Mouse (Mus musculus) stomach, embryonic 14.5 days (tissue): ENCODE measurements at regions not wholly inside any gene's neighbourhood (a gene's known extent, or its start where the extent isn't known, plus 50 kb on each side); places are given as distances from the start of the nearest gene placed in this dataset.

Experiments
- ATAC-seq: fragments of 200-750 bp; cut with Nextera tagmentation; 2 replicates; pipeline ENCODE4 v1.8.0; 2017; ENCODE audit warnings: low read depth, moderate TSS enrichment; ENCODE audit not compliant: insufficient number of reproducible peaks, insufficient read depth, low FRiP score
- H3K27ac ChIP-seq: fragments of 300-500 bp; sonication (generic); 2 replicates; pipeline ENCODE4 v1.5.1; 2014; ENCODE audit warnings: mild to moderate bottlenecking, low read length, moderate library complexity, mixed read lengths
- H3K27me3 ChIP-seq: fragments of 300-500 bp; sonication (generic); 2 replicates; pipeline ENCODE4 v1.6.1; 2014; ENCODE audit warnings: low read length, control low read depth, mixed read lengths; ENCODE audit not compliant: control insufficient read depth, insufficient read depth
- H3K36me3 ChIP-seq: fragments of 300-500 bp; sonication (generic); 2 replicates; pipeline ENCODE4 v1.6.1; 2014; ENCODE audit warnings: mild to moderate bottlenecking, control low read depth, low read length, moderate library complexity, mixed read lengths; ENCODE audit not compliant: control insufficient read depth, insufficient read depth
- H3K4me1 ChIP-seq: fragments of 300-500 bp; sonication (generic); 2 replicates; pipeline ENCODE4 v1.6.1; 2014; ENCODE audit warnings: low read length, control low read depth, mixed read lengths; ENCODE audit not compliant: control insufficient read depth, insufficient read depth
- H3K4me2 ChIP-seq: fragments of 300-500 bp; sonication (generic); replicated peaks from 2 replicates; pipeline ENCODE4 v1.6.1; 2014; ENCODE audit warnings: low read depth, low read length, control low read depth
- H3K4me3 ChIP-seq: fragments of 300-500 bp; sonication (generic); 2 replicates; pipeline ENCODE4 v1.5.1; 2014; ENCODE audit warnings: low read depth, low read length, control low read depth
- H3K9ac ChIP-seq: fragments of 300-500 bp; sonication (generic); replicated peaks from 2 replicates; pipeline ENCODE4 v1.6.1; 2014; ENCODE audit warnings: low read depth, mild to moderate bottlenecking, control low read depth, low read length, moderate library complexity, mixed read lengths
- H3K9me3 ChIP-seq: fragments of 300-500 bp; sonication (generic); 2 replicates; pipeline ENCODE4 v1.6.1; 2016; ENCODE audit warnings: low read depth, low read length, control low read depth; ENCODE audit not compliant: control insufficient read depth
- WGBS: fragments of 180-500 bp; shearing (Covaris S2); extraction: QIAGEN DNeasy Blood & Tissue Kit; methylation state at CpG from one replicate; pipeline ENCODE4 v1.1.7; 2014; 5-methylcytosine and 5-hydroxymethylcytosine counted together

GRCm38 (mm10) chr12:21472951-21473710, 55.7 kb upstream of the Ywhaq start:
- Histone ChIP-seq H3K4me3 (no peak overlapping the region), H3K27me3 (no peaks in the 10 kb centered on the region), H3K27ac (no peak overlapping the region), H3K9me3 (no peaks in the 10 kb centered on the region), H3K9ac (no peak overlapping the region), H3K4me2 (no peak overlapping the region), H3K4me1 (no peaks in the 10 kb centered on the region), H3K36me3 (no peaks in the 10 kb centered on the region)
- no peak for ATAC-seq
- 86% methylated on average over 6 of the region's 6 CpGs for WGBS

DNA sequence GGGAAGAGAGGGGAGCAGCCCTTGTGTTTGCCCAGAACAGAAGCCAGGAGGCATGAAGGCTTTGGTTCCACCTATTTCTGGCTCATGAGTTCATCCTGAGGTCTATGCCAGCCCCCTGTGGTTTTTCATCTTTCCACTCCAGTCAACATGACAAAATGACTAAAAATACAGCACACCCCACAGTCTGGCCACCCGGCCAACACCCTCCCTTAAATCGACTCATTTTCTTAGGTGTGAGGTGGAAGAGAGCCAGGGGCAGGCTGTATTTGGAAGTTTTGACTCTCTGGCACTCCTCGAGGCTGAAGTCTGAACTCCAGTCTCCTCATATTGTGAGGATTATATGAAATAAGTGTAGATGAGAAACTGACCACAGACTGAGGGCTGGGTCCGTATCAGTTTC, 55.0 kb upstream of the Ywhaq start:
- Histone ChIP-seq H3K4me2 (no peak overlapping the region), H3K9ac (no peak overlapping the region), H3K4me1 (no peaks in the 10 kb centered on the region), H3K9me3 (no peaks in the 10 kb centered on the region), H3K27ac (no peak overlapping the region), H3K4me3 (no peak overlapping the region), H3K27me3 (no peaks in the 10 kb centered on the region), H3K36me3 (no peaks in the 10 kb centered on the region)
- no peak for ATAC-seq
- WGBS = 38% methylated on average over 4 of the region's 4 CpGs

DNA sequence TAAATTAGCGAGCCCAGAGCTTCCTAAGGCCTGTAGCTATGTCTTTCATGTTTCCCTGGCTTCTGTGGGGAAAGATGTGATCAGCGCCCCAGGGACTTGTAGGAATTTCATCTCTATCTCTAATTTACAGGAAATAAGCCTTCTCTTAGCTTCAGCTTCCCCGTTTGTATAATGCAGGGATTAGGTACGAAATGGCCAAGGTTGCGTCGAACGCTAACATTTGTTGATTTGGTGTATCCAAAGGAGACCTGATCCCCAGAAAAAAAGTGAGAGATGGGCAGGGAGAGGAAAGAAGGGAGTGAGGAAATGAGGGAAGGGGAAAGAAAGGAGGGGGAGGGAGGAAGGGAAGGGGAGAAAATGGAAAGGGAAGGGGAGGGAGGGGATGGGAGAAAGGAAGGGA, 54.5 kb upstream of the Ywhaq start:
- no peak overlapping the region for H3K4me3 ChIP-seq
- no peak overlapping the region for H3K4me2 ChIP-seq
- ATAC-seq = no peak
- H3K4me1 ChIP-seq = no peaks in the 10 kb centered on the region
- no peaks in the 10 kb centered on the region for H3K9me3 ChIP-seq
- H3K27ac ChIP-seq = no peak overlapping the region
- no peaks in the 10 kb centered on the region for H3K27me3 ChIP-seq
- H3K36me3 ChIP-seq = no peaks in the 10 kb centered on the region
- no peak overlapping the region for H3K9ac ChIP-seq
- 80% methylated on average over 7 of the region's 7 CpGs for WGBS

- ATAC-seq = no peak
- Histone ChIP-seq H3K27me3 (no peaks in the 10 kb centered on the region), H3K9me3 (no peaks in the 10 kb centered on the region), H3K4me3 (no peak overlapping the region), H3K9ac (no peak overlapping the region), H3K4me2 (no peak overlapping the region), H3K27ac (no peak overlapping the region), H3K4me1 (no peaks in the 10 kb centered on the region), H3K36me3 (no peaks in the 10 kb centered on the region)
- 93% methylated on average over 3 of the region's 3 CpGs for WGBS
These were observed 52.8 kb upstream of the Ywhaq start for GRCm38 (mm10) chr12:21470286-21470685.
